Mouse (Mus musculus): ENCODE data around the gene Scn3a.

Scn3a gene

GRCm38 (mm10) chr2:65421259-65422255 is 145.9 kb downstream of the Scn3a start:
- in situ Hi-C loops (cut with MboI; ENCODE audit: low pct_unique_long_range_greater_than_20kb in 1 of 2, low sequenced_read_pairs in 2 of 2, unreplicated experiment in 1 of 2): no loop called here

GRCm38 (mm10) chr2:65418608-65419007 is 148.8 kb downstream of the Scn3a start:
- in situ Hi-C loops (cut with MboI; ENCODE audit: low pct_unique_long_range_greater_than_20kb in 1 of 2, low sequenced_read_pairs in 2 of 2, unreplicated experiment in 1 of 2): no loop called here

GRCm38 (mm10) chr2:65416535-65416934 is 150.9 kb downstream of the Scn3a start:
- in situ Hi-C loops (cut with MboI; ENCODE audit: low pct_unique_long_range_greater_than_20kb in 1 of 2, low sequenced_read_pairs in 2 of 2, unreplicated experiment in 1 of 2): no loop called here

- in situ Hi-C loops (cut with MboI; ENCODE audit: low pct_unique_long_range_greater_than_20kb in 1 of 2, low sequenced_read_pairs in 2 of 2, unreplicated experiment in 1 of 2): no loop called here
Observed at GRCm38 (mm10) chr2:65415294-65415693, 152.1 kb downstream of the Scn3a start.

- in situ Hi-C loops (cut with MboI; ENCODE audit: low pct_unique_long_range_greater_than_20kb in 1 of 2, low sequenced_read_pairs in 2 of 2, unreplicated experiment in 1 of 2): loop anchor here (5.0 kb wide), 1 partner anchor 152 kb away; the partner anchor contains the start of gene Scn3a (in 2 of the 2)
Observed at GRCm38 (mm10) chr2:65414806-65415281, 152.6 kb downstream of the Scn3a start.

GRCm38 (mm10) chr2:65414237-65414636 is 153.2 kb downstream of the Scn3a start:
- in situ Hi-C loops (cut with MboI; ENCODE audit: low pct_unique_long_range_greater_than_20kb in 1 of 2, low sequenced_read_pairs in 2 of 2, unreplicated experiment in 1 of 2): loop anchor here (5.0 kb wide), 1 partner anchor 153 kb away; the partner anchor contains the start of gene Scn3a (in 2 of the 2)

GRCm38 (mm10) chr2:65413746-65414145 is 153.7 kb downstream of the Scn3a start:
- in situ Hi-C loops (cut with MboI; ENCODE audit: low pct_unique_long_range_greater_than_20kb in 1 of 2, low sequenced_read_pairs in 2 of 2, unreplicated experiment in 1 of 2): loop anchor here (5.0 kb wide), 1 partner anchor 154 kb away; the partner anchor contains the start of gene Scn3a (in 2 of the 2)

All from mouse embryonic stem cell (cell line).